Mouse (Mus musculus) cerebellum, postnatal 10 days (tissue): ENCODE results near the gene Ngfr.
"Not testable (repeated sequence)": the region's sequence is repeated elsewhere in the genome, so short reads cannot be mapped to it uniquely, and the experiment has no call there.

Experiments used
- DNase-seq, 2 experiments: peaks; one replicate each; pipeline ENCODE4 v3.0.0; 2021; ENCODE audit warnings: mixed read lengths in 2 of 2

Gene Ngfr

GRCm38 (mm10) chr11:95587423-95587951 lies at the start of gene Ngfr:
Ngfr (minus strand) TSS chr11:95587735.
- peak; percentile 68 to 77 for DNase-seq

- no peak for DNase-seq
These were observed 47.5 kb upstream of the Ngfr start for GRCm38 (mm10) chr11:95635030-95635429.

GRCm38 (mm10) chr11:95633512-95634000 lies 46.0 kb upstream of the Ngfr start:
- DNase-seq = no peak

- no peak for DNase-seq
These were observed 44.9 kb upstream of the Ngfr start for GRCm38 (mm10) chr11:95632474-95632873.

- no peak for DNase-seq
These were observed 43.8 kb upstream of the Ngfr start for GRCm38 (mm10) chr11:95631301-95631700.

GRCm38 (mm10) chr11:95630558-95630957 lies 43.0 kb upstream of the Ngfr start:
- DNase-seq = no peak

GRCm38 (mm10) chr11:95622426-95622825 lies 34.9 kb upstream of the Ngfr start:
- DNase-seq = no peak

- DNase-seq = no peak
These were observed 34.1 kb upstream of the Ngfr start for GRCm38 (mm10) chr11:95621541-95622130.

GRCm38 (mm10) chr11:95621010-95621409 lies 33.5 kb upstream of the Ngfr start:
- no peak for DNase-seq

GRCm38 (mm10) chr11:95619886-95620444 lies 32.4 kb upstream of the Ngfr start:
- DNase-seq = peak in 1 of 2 experiments; percentile 40

- peak; percentile 83 to 88 for DNase-seq
These were observed 31.5 kb upstream of the Ngfr start for GRCm38 (mm10) chr11:95619081-95619480.

- peak; percentile 81 to 86 for DNase-seq
These were observed 30.4 kb upstream of the Ngfr start for GRCm38 (mm10) chr11:95617785-95618465.

GRCm38 (mm10) chr11:95614739-95615138 lies 27.2 kb upstream of the Ngfr start:
- DNase-seq = no peak

- DNase-seq = peak in 1 of 2 experiments; percentile 47
These were observed 23.7 kb upstream of the Ngfr start for GRCm38 (mm10) chr11:95611283-95611682.

- DNase-seq = no peak
These were observed 22.9 kb upstream of the Ngfr start for GRCm38 (mm10) chr11:95610391-95610902.

GRCm38 (mm10) chr11:95609924-95610323 lies 22.4 kb upstream of the Ngfr start:
- DNase-seq = no peak

- not testable (repeated sequence) for DNase-seq
These were observed 19.8 kb upstream of the Ngfr start for GRCm38 (mm10) chr11:95607286-95607685.

- peak in 1 of 2 experiments; percentile 1 for DNase-seq
These were observed 10.9 kb upstream of the Ngfr start for GRCm38 (mm10) chr11:95598214-95599062.

GRCm38 (mm10) chr11:95597741-95598140 lies 10.2 kb upstream of the Ngfr start:
- DNase-seq = no peak

GRCm38 (mm10) chr11:95596704-95597103 lies 9.2 kb upstream of the Ngfr start:
- peak in 1 of 2 experiments; percentile 48 for DNase-seq

- DNase-seq = no peak
These were observed 8.6 kb upstream of the Ngfr start for GRCm38 (mm10) chr11:95596150-95596515.

- DNase-seq = no peak
These were observed 8.1 kb upstream of the Ngfr start for GRCm38 (mm10) chr11:95595438-95596149.
